8 mouse cellular contexts compared by ENCODE assay signal in genomic region chr5:64702404-64702803, GRCm38 (mm10).
DNase-seq lines count a peak whose midpoint lies in the region; ATAC-seq and TF ChIP-seq lines count a peak whose summit lies in the region.
"Not testable (repeated sequence)": the region's sequence is repeated elsewhere in the genome, so short reads cannot be mapped to it uniquely, and the experiment has no call there.

No protein-coding gene starts in this region.

- H3ac ChIP-seq in myocyte (ENCODE audit: control insufficient read depth, insufficient read length) = not testable (repeated sequence)

- not testable (repeated sequence) for H3K4me3 ChIP-seq in embryonic fibroblast, embryonic 13.5 days (ENCODE audit: insufficient read depth, low read length); heart, embryonic 10.5 days; hindbrain, embryonic 11.5 days (ENCODE audit: low read depth, low read length); intestine, embryonic 16.5 days (ENCODE audit: low read length); limb, embryonic 13.5 days; lung, postnatal 0 days (ENCODE audit: low read depth, low read length); myocyte

- H3K27ac ChIP-seq in embryonic fibroblast, embryonic 13.5 days (ENCODE audit: insufficient read depth, low read length) = peak overlapping the region; percentile 4; the same call in 1 of the 2 replicates
- peak overlapping the region; percentile 84 for H3K27ac ChIP-seq in heart, embryonic 10.5 days
- peak overlapping the region; percentile 64; the same call in 1 of the 2 replicates for H3K27ac ChIP-seq in hindbrain, embryonic 11.5 days (ENCODE audit: low read depth, low read length)
- peak overlapping the region; percentile 74 for H3K27ac ChIP-seq in intestine, embryonic 16.5 days (ENCODE audit: low read length)
- peak overlapping the region; percentile 72; the same call in 1 of the 2 replicates for H3K27ac ChIP-seq in limb, embryonic 13.5 days
- peak overlapping the region; percentile 95 for H3K27ac ChIP-seq in lung, postnatal 0 days (ENCODE audit: low read length)

- H3K27me3 ChIP-seq in heart, embryonic 10.5 days (ENCODE audit: insufficient read depth, poor library complexity, severe bottlenecking); hindbrain, embryonic 11.5 days (ENCODE audit: control insufficient read depth, insufficient read depth, low read length); intestine, embryonic 16.5 days (replicated peaks; ENCODE audit: control insufficient read depth, insufficient read depth, low read length); limb, embryonic 13.5 days; lung, postnatal 0 days (replicated peaks; ENCODE audit: insufficient read depth, low read length); myocyte (ENCODE audit: control insufficient read depth, insufficient read depth, insufficient read length): not testable (repeated sequence)

- ATAC-seq in CD4-positive, CD25-positive, alpha-beta regulatory T cell, adult 4 months = peak; percentile 50
- not testable (repeated sequence) for ATAC-seq in hindbrain, embryonic 11.5 days (ENCODE audit: low FRiP score); intestine, embryonic 16.5 days; limb, embryonic 13.5 days (ENCODE audit: low FRiP score, low read depth); lung, postnatal 0 days

- not testable (repeated sequence) for DNase-seq in heart, embryonic 10.5 days (ENCODE audit: low spot score); hindbrain, embryonic 11.5 days (ENCODE audit: low spot score); lung, postnatal 0 days (ENCODE audit: low spot score)

- not testable (repeated sequence) for TF ChIP-seq EP300 in lung, postnatal 0 days (IDR thresholded peaks at IDR 0.05)

- not testable (repeated sequence) for H3K9me3 ChIP-seq in heart, embryonic 10.5 days; hindbrain, embryonic 11.5 days (ENCODE audit: control insufficient read depth, low read length); intestine, embryonic 16.5 days (ENCODE audit: control insufficient read depth, low read length); limb, embryonic 13.5 days; lung, postnatal 0 days (ENCODE audit: low read length)

- not testable (repeated sequence) for H3K36me3 ChIP-seq in heart, embryonic 10.5 days; hindbrain, embryonic 11.5 days (ENCODE audit: control insufficient read depth, insufficient read depth, low read length); intestine, embryonic 16.5 days (ENCODE audit: control insufficient read depth, insufficient read depth, low read length); limb, embryonic 13.5 days; lung, postnatal 0 days (ENCODE audit: insufficient read depth, low read length); myocyte (ENCODE audit: control insufficient read depth, insufficient read depth)

- TF ChIP-seq POLR2A in embryonic fibroblast, embryonic 13.5 days (IDR thresholded peaks at IDR 0.05; ENCODE audit: low read depth, low read length); myocyte (IDR thresholded peaks at IDR 0.05; ENCODE audit: insufficient read length, low read depth): not testable (repeated sequence)

- TF ChIP-seq CTCF in embryonic fibroblast, embryonic 13.5 days (IDR thresholded peaks at IDR 0.05; ENCODE audit: borderline replicate concordance, insufficient read depth, low read length); lung, postnatal 0 days (IDR thresholded peaks at IDR 0.05): not testable (repeated sequence)

- 28% methylated on average over 1 of the region's 1 CpGs for WGBS in heart, embryonic 10.5 days
- WGBS in hindbrain, embryonic 11.5 days = 71% methylated on average over 1 of the region's 1 CpGs
- 47% methylated on average over 1 of the region's 1 CpGs for WGBS in intestine, embryonic 16.5 days
- WGBS in limb, embryonic 13.5 days = 69% methylated on average over 1 of the region's 1 CpGs
- WGBS in lung, postnatal 0 days = 44% methylated on average over 1 of the region's 1 CpGs

- not testable (repeated sequence) for H3K9ac ChIP-seq in hindbrain, embryonic 11.5 days (ENCODE audit: low read depth, low read length); intestine, embryonic 16.5 days (ENCODE audit: low read depth, low read length); limb, embryonic 13.5 days; lung, postnatal 0 days (replicated peaks; ENCODE audit: low read depth)

- not testable (repeated sequence) for H3K79me2 ChIP-seq in myocyte (ENCODE audit: control insufficient read depth, insufficient read depth)

- not testable (repeated sequence) for H3K4me1 ChIP-seq in embryonic fibroblast, embryonic 13.5 days (ENCODE audit: control insufficient read depth, insufficient read depth, low read length); hindbrain, embryonic 11.5 days (replicated peaks; ENCODE audit: control insufficient read depth, insufficient read depth, low read length)
- H3K4me1 ChIP-seq in heart, embryonic 10.5 days = peaks cover 25% of the 10 kb centered on the region
- H3K4me1 ChIP-seq in intestine, embryonic 16.5 days (ENCODE audit: control insufficient read depth, insufficient read depth, low read length) = peaks cover 30% of the 10 kb centered on the region
- peaks cover 32% of the 10 kb centered on the region for H3K4me1 ChIP-seq in limb, embryonic 13.5 days
- peaks cover 24% of the 10 kb centered on the region for H3K4me1 ChIP-seq in lung, postnatal 0 days (ENCODE audit: insufficient read depth, low read depth, low read length)

- H3K4me2 ChIP-seq in hindbrain, embryonic 11.5 days (replicated peaks; ENCODE audit: low read depth, low read length); intestine, embryonic 16.5 days (ENCODE audit: low read depth, low read length); limb, embryonic 13.5 days (replicated peaks): not testable (repeated sequence)
- H3K4me2 ChIP-seq in lung, postnatal 0 days (replicated peaks; ENCODE audit: low read depth, low read length) = peak overlapping the region; percentile 48; the same call in 1 of the 2 replicates
- H3K4me2 ChIP-seq in myocyte (ENCODE audit: low read depth) = peak overlapping the region; percentile 62

Comparison
In these comparisons a context has a peak if more than half of its experiments do, and no peak if none do; other contexts are left out.
1. H3K27ac ChIP-seq: peak in every context shown above with its lines; median percentile 95 in lung, postnatal 0 days; 84 in heart, embryonic 10.5 days; 74 in intestine, embryonic 16.5 days; 72 in limb, embryonic 13.5 days; 64 in hindbrain, embryonic 11.5 days; 4 in embryonic fibroblast, embryonic 13.5 days.